Mouse (Mus musculus): Measurements from ENCODE around the gene Lmf2.
A peak's percentile ranks its signal among the peaks of the same experiment; 100 is the strongest.

- TF ChIP-seq CTCF (conservative IDR thresholded peaks at IDR 0.05; ENCODE audit: low read length) (peak; percentile 54), NANOG (IDR thresholded peaks at IDR 0.05; ENCODE audit: borderline replicate concordance, low read length) (no peak)
These were observed 18.3 kb upstream of the Lmf2 start, which contains the start of gene Sco2 for GRCm38 (mm10) chr15:89373762-89374248.
